Mouse (Mus musculus): ENCODE data around the gene Actr5. TPM values are rescaled to one million over a fixed set of nuclear protein-coding genes. Genes with fewer than 3 reads are reported as not detected.

The Actr5 gene
- polyA plus RNA-seq, 1 experiment from 2014 or later: 11.3 TPM

DNA sequence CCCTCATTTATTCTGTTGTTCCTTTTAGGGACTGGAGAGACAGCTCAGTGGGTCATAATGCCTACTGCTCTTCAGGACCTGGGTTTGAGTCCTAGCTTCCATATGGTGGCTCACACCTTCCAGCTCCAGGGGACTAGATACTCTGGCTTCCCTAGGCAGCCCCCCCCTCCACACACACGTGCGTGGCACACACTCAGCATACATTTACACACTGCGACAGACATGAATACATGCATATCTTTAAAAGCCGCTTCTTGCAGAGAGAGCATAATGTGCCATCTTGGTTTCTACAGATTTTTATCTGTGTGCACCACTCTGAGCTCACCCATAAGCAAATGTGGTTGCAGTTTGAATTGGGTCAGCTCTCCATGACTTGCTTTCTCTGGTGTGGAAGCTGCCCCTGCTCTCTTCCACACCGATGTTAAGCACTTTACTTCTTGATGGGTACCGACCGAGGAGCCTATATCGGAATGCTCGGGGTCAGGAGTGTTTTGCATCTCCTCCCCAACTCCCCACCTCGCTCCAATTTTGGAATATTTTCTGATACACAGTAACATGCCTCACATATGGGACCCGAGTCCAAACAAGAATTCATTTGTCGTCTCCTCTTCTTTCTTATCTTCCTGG, 51.3 kb downstream of the Actr5 start:
- peak overlapping the region; percentile 78 for H3K27ac ChIP-seq (ENCODE audit: low read length)
- H3K4me1 ChIP-seq (replicated peaks; ENCODE audit: control insufficient read depth, insufficient read depth, low read length): peaks cover 32% of the 10 kb centered on the region
- ATAC-seq: peak; percentile 63
- H3K36me3 ChIP-seq (ENCODE audit: control insufficient read depth, insufficient read depth): no peaks in the 10 kb centered on the region
- no peaks in the 10 kb centered on the region for H3K27me3 ChIP-seq (replicated peaks; ENCODE audit: control insufficient read depth, insufficient read depth, low read length)
- no peak overlapping the region for H3K4me2 ChIP-seq (ENCODE audit: low read length)
- H3K9me3 ChIP-seq (ENCODE audit: control insufficient read depth, low read length): no peaks in the 10 kb centered on the region
- H3K9ac ChIP-seq (replicated peaks; ENCODE audit: low read depth, low read length): no peak overlapping the region
- H3K4me3 ChIP-seq (replicated peaks; ENCODE audit: low read length): no peak overlapping the region
- WGBS: 79% methylated on average over 12 of the region's 12 CpGs

GRCm38 (mm10) chr2:158677946-158678345, 53.3 kb downstream of the Actr5 start:
- H3K9ac ChIP-seq (replicated peaks; ENCODE audit: low read depth, low read length): no peak overlapping the region
- peaks cover 36% of the 10 kb centered on the region for H3K4me1 ChIP-seq (replicated peaks; ENCODE audit: control insufficient read depth, insufficient read depth, low read length)
- no peaks in the 10 kb centered on the region for H3K9me3 ChIP-seq (ENCODE audit: control insufficient read depth, low read length)
- 71% methylated on average over 8 of the region's 8 CpGs for WGBS
- no peak overlapping the region for H3K4me3 ChIP-seq (replicated peaks; ENCODE audit: low read length)
- H3K27ac ChIP-seq (ENCODE audit: low read length): no peak overlapping the region
- no peaks in the 10 kb centered on the region for H3K36me3 ChIP-seq (ENCODE audit: control insufficient read depth, insufficient read depth)
- no peak overlapping the region for H3K4me2 ChIP-seq (ENCODE audit: low read length)
- ATAC-seq: no peak
- H3K27me3 ChIP-seq (replicated peaks; ENCODE audit: control insufficient read depth, insufficient read depth, low read length): no peaks in the 10 kb centered on the region

DNA sequence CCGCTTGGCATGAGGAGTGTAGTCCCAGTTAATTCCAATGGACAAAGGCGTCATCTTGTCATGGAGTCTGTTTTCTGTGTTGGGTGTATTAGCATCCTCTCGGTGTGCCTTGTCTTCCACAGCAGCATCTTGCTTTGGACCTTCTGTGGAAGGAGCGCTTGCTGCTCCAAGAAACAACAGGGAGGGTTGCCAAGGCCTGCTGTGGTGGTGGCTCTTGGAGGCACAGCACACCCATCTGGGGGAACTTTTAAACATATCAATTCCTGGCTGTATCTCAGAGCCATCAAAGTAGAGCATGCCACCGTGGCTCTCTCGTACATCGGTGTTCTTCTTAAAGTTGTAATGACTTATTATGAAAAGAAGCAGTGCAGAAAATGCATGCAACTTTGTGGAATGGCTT, 54.4 kb downstream of the Actr5 start:
- H3K36me3 ChIP-seq (ENCODE audit: control insufficient read depth, insufficient read depth): no peaks in the 10 kb centered on the region
- no peak overlapping the region; the same call in 1 of the 2 replicates for H3K27ac ChIP-seq (ENCODE audit: low read length)
- no peak overlapping the region for H3K9ac ChIP-seq (replicated peaks; ENCODE audit: low read depth, low read length)
- 83% methylated on average over 7 of the region's 7 CpGs for WGBS
- no peak for ATAC-seq
- no peak overlapping the region for H3K4me2 ChIP-seq (ENCODE audit: low read length)
- H3K4me3 ChIP-seq (replicated peaks; ENCODE audit: low read length): no peak overlapping the region
- no peaks in the 10 kb centered on the region for H3K9me3 ChIP-seq (ENCODE audit: control insufficient read depth, low read length)
- no peaks in the 10 kb centered on the region for H3K27me3 ChIP-seq (replicated peaks; ENCODE audit: control insufficient read depth, insufficient read depth, low read length)
- peaks cover 26% of the 10 kb centered on the region for H3K4me1 ChIP-seq (replicated peaks; ENCODE audit: control insufficient read depth, insufficient read depth, low read length)

- 55% methylated on average over 10 of the region's 10 CpGs for WGBS
- H3K27me3 ChIP-seq (replicated peaks; ENCODE audit: control insufficient read depth, insufficient read depth, low read length): no peaks in the 10 kb centered on the region
- H3K4me3 ChIP-seq (replicated peaks; ENCODE audit: low read length): no peak overlapping the region
- no peaks in the 10 kb centered on the region for H3K9me3 ChIP-seq (ENCODE audit: control insufficient read depth, low read length)
- ATAC-seq: no peak
- H3K4me2 ChIP-seq (ENCODE audit: low read length): no peak overlapping the region
- H3K4me1 ChIP-seq (replicated peaks; ENCODE audit: control insufficient read depth, insufficient read depth, low read length): peaks cover 25% of the 10 kb centered on the region
- no peaks in the 10 kb centered on the region for H3K36me3 ChIP-seq (ENCODE audit: control insufficient read depth, insufficient read depth)
- H3K9ac ChIP-seq (replicated peaks; ENCODE audit: low read depth, low read length): no peak overlapping the region
- H3K27ac ChIP-seq (ENCODE audit: low read length): no peak overlapping the region
Observed at GRCm38 (mm10) chr2:158680357-158680889, 55.7 kb downstream of the Actr5 start.

GRCm38 (mm10) chr2:158681714-158682113, 57.0 kb downstream of the Actr5 start:
- no peaks in the 10 kb centered on the region for H3K36me3 ChIP-seq (ENCODE audit: control insufficient read depth, insufficient read depth)
- H3K4me2 ChIP-seq (ENCODE audit: low read length): no peak overlapping the region
- H3K9ac ChIP-seq (replicated peaks; ENCODE audit: low read depth, low read length): no peak overlapping the region
- H3K9me3 ChIP-seq (ENCODE audit: control insufficient read depth, low read length): no peaks in the 10 kb centered on the region
- peak overlapping the region; percentile 13; the same call in 1 of the 2 replicates for H3K27ac ChIP-seq (ENCODE audit: low read length)
- H3K4me1 ChIP-seq (replicated peaks; ENCODE audit: control insufficient read depth, insufficient read depth, low read length): peaks cover 25% of the 10 kb centered on the region
- 50% methylated on average over 6 of the region's 6 CpGs for WGBS
- H3K27me3 ChIP-seq (replicated peaks; ENCODE audit: control insufficient read depth, insufficient read depth, low read length): no peaks in the 10 kb centered on the region
- no peak overlapping the region for H3K4me3 ChIP-seq (replicated peaks; ENCODE audit: low read length)
- ATAC-seq: peak; percentile 62

DNA sequence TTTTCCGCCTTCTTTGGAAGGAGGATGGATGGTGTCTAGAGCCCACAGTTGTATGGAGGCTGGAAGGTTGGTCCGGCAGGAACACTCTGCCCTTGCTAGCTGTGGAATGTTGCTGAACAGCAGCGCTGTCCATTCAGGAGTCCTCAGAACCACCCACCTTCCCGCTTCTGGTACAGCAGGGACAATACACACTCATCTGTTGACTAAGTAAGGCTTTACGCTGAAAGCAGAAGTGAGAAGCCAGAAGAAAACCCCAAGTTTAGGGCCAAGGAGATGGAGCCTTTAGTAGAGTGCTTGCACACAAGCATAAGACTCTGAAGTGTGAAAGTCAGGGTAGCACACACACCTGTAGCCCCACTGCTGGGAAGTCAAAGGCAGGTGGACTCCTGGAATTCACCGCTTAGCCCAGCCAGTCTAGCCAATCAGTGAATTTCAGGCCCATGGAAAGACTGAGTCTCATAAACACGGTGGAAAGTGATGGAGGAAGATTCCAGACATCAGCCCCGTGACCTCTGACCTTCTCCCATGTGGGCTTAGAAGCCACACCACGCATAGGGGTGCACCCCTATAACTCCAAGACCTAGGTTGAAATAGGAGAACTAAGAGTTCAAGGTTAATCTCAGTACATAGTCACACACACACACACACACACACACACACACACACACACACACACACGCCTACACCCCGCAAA, 57.8 kb downstream of the Actr5 start:
- Histone ChIP-seq H3K27ac (ENCODE audit: low read length) (no peak overlapping the region), H3K4me1 (replicated peaks; ENCODE audit: control insufficient read depth, insufficient read depth, low read length) (peaks cover 25% of the 10 kb centered on the region), H3K4me3 (replicated peaks; ENCODE audit: low read length) (no peak overlapping the region), H3K9me3 (ENCODE audit: control insufficient read depth, low read length) (no peaks in the 10 kb centered on the region), H3K27me3 (replicated peaks; ENCODE audit: control insufficient read depth, insufficient read depth, low read length) (no peaks in the 10 kb centered on the region), H3K4me2 (ENCODE audit: low read length) (no peak overlapping the region), H3K9ac (replicated peaks; ENCODE audit: low read depth, low read length) (no peak overlapping the region), H3K36me3 (ENCODE audit: control insufficient read depth, insufficient read depth) (no peaks in the 10 kb centered on the region)
- 65% methylated on average over 11 of the region's 11 CpGs for WGBS
- no peak for ATAC-seq

DNA sequence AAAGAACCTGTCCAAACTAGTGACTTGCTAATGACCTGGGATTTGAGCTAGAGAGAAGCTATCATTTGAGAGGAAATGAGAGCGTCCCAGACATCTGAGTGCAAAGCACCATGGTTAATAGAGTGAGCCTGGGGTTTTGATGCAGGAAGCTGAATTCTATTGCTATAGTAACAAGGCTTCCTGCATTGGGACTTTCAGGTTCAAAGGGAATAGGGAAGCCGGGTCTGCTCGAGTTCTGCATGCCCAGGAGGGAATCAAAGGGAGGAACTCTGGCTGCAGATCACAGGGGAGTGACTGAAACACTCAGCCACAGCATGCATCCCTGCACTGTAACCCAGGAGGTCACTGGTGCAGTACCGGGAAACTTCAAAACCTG, 58.3 kb downstream of the Actr5 start:
- no peak overlapping the region for H3K9ac ChIP-seq (replicated peaks; ENCODE audit: low read depth, low read length)
- no peak for ATAC-seq
- peaks cover 27% of the 10 kb centered on the region for H3K4me1 ChIP-seq (replicated peaks; ENCODE audit: control insufficient read depth, insufficient read depth, low read length)
- H3K4me3 ChIP-seq (replicated peaks; ENCODE audit: low read length): no peak overlapping the region
- no peaks in the 10 kb centered on the region for H3K36me3 ChIP-seq (ENCODE audit: control insufficient read depth, insufficient read depth)
- H3K27me3 ChIP-seq (replicated peaks; ENCODE audit: control insufficient read depth, insufficient read depth, low read length): no peaks in the 10 kb centered on the region
- H3K4me2 ChIP-seq (ENCODE audit: low read length): no peak overlapping the region
- 26% methylated on average over 4 of the region's 4 CpGs for WGBS
- no peak overlapping the region for H3K27ac ChIP-seq (ENCODE audit: low read length)
- no peaks in the 10 kb centered on the region for H3K9me3 ChIP-seq (ENCODE audit: control insufficient read depth, low read length)

DNA sequence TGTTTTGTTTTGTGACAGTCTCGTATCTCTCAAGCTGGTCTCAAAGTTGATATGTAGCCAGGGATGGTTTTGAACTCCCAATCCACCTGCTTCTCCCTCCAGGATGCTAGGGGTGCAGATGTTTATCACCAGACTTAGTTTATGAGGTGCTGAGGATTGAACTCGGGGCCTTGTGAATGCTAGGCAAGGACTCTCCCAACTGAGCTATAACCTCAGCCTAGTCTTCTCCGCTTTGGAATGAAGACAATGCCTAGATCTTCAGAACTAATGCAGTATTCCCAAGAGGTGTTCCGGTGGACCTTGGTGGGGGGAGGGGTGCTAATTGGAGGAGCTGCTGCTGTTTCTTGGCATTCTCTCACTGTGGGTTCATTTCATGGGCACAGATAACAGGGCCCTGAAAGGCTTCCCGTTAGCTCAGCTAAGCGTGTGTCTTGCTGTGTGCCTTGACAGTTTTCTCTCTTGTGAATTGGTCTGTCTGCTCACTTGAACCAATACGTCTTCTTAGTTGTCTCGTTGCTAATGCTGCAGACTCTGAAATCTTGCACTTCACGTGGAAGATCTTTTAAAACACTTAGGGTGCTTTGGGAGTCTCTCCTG, 59.7 kb downstream of the Actr5 start:
- H3K4me3 ChIP-seq (replicated peaks; ENCODE audit: low read length): no peak overlapping the region
- H3K27me3 ChIP-seq (replicated peaks; ENCODE audit: control insufficient read depth, insufficient read depth, low read length): no peaks in the 10 kb centered on the region
- no peak overlapping the region for H3K4me2 ChIP-seq (ENCODE audit: low read length)
- peaks cover 34% of the 10 kb centered on the region for H3K4me1 ChIP-seq (replicated peaks; ENCODE audit: control insufficient read depth, insufficient read depth, low read length)
- no peak overlapping the region for H3K9ac ChIP-seq (replicated peaks; ENCODE audit: low read depth, low read length)
- no peaks in the 10 kb centered on the region for H3K9me3 ChIP-seq (ENCODE audit: control insufficient read depth, low read length)
- peak; percentile 25; the same call in 1 of the 2 replicates for ATAC-seq
- H3K27ac ChIP-seq (ENCODE audit: low read length): peak overlapping the region; percentile 58
- 32% methylated on average over 9 of the region's 9 CpGs for WGBS
- no peaks in the 10 kb centered on the region for H3K36me3 ChIP-seq (ENCODE audit: control insufficient read depth, insufficient read depth)

DNA sequence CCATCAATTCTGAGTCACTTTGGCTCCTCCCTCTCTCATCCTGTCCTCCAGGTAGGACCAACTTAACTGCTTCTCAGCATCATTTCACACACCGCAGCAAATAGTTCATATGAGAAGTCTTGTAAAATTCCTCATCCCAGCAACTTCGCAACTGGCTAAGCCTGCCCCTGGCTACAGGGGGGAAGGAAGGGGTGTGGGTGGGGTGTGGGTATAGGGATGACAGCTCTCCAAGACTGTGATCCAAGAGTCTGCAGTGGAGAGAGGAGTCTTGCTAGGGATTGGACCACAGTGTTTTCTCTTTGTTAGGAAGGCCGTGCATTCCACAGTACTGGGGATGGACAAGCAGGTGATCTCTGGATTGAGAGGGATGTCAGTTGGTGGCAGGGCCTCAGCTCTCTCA, 60.2 kb downstream of the Actr5 start:
- ATAC-seq: 0 out of 2 replicates have a peak, but pooled peaks have one; percentile 16
- Histone ChIP-seq H3K4me3 (replicated peaks; ENCODE audit: low read length) (no peak overlapping the region), H3K9me3 (ENCODE audit: control insufficient read depth, low read length) (no peaks in the 10 kb centered on the region), H3K27me3 (replicated peaks; ENCODE audit: control insufficient read depth, insufficient read depth, low read length) (no peaks in the 10 kb centered on the region), H3K36me3 (ENCODE audit: control insufficient read depth, insufficient read depth) (no peaks in the 10 kb centered on the region), H3K4me1 (replicated peaks; ENCODE audit: control insufficient read depth, insufficient read depth, low read length) (peaks cover 38% of the 10 kb centered on the region), H3K4me2 (ENCODE audit: low read length) (no peak overlapping the region), H3K27ac (ENCODE audit: low read length) (no peak overlapping the region), H3K9ac (replicated peaks; ENCODE audit: low read depth, low read length) (no peak overlapping the region)
- WGBS: 84% methylated on average over 3 of the region's 3 CpGs
